Mouse (Mus musculus) adrenal gland, adult 18-20 months (tissue): Measurements from ENCODE around the gene Prss32. TPM values are rescaled to one million over a fixed set of nuclear protein-coding genes. Genes with fewer than 3 reads are reported as not detected.
"Not testable (repeated sequence)": the region's sequence is repeated elsewhere in the genome, so short reads cannot be mapped to it uniquely, and the experiment has no call there.

Experiments used
- DNase-seq, 2 experiments: peaks; one replicate each; pipeline ENCODE4 v3.0.0; 2021 to 2022; ENCODE audit warnings: low spot score in 2 of 2
- total RNA-seq, 2 experiments: library from RNA; stranded (reverse); gene quantifications; 1 replicate in 1 of 2; 2 replicates in 1 of 2; pipeline ENCODE4 v1.2.3; 2021

The Prss32 gene
- total RNA-seq, 2 experiments from 2014 or later: not detected

GRCm38 (mm10) chr17:23836006-23836575 lies 7.6 kb upstream of the Prss32 start, which contains the start of gene Prss33:
TSS of gene Prss33 (minus strand) at chr17:23836056.
- no peak for DNase-seq

GRCm38 (mm10) chr17:23841145-23841544 lies 2.5 kb upstream of the Prss32 start:
- DNase-seq: peak; percentile 41 to 53

- peak in 1 of 2 experiments; percentile 19 for DNase-seq
Measured at GRCm38 (mm10) chr17:23843141-23843811, 379 bp upstream of the Prss32 start.

GRCm38 (mm10) chr17:23850028-23850427 lies 6.4 kb downstream of the Prss32 start:
- DNase-seq: no peak

- peak; percentile 51 to 72 for DNase-seq
Measured at GRCm38 (mm10) chr17:23850853-23851749, 7.4 kb downstream of the Prss32 start.

GRCm38 (mm10) chr17:23853292-23853691 lies 9.6 kb downstream of the Prss32 start:
- DNase-seq: peak; percentile 43 to 58

- no peak for DNase-seq
Measured at GRCm38 (mm10) chr17:23854229-23854765, 10.6 kb downstream of the Prss32 start.

GRCm38 (mm10) chr17:23857193-23857592 lies 13.5 kb downstream of the Prss32 start:
- DNase-seq: no peak

GRCm38 (mm10) chr17:23857913-23858312 lies 14.3 kb downstream of the Prss32 start:
- no peak for DNase-seq

GRCm38 (mm10) chr17:23862926-23863325 lies 19.3 kb downstream of the Prss32 start:
- DNase-seq: no peak

GRCm38 (mm10) chr17:23867756-23868155 lies 24.1 kb downstream of the Prss32 start, which contains the start of gene Prss21:
TSS of gene Prss21 (plus strand) at chr17:23868056.
- DNase-seq: no peak

- no peak for DNase-seq
Measured at GRCm38 (mm10) chr17:23868513-23868912, 24.9 kb downstream of the Prss32 start.

- peak; percentile 30 to 42 for DNase-seq
Measured at GRCm38 (mm10) chr17:23873884-23874856, 30.5 kb downstream of the Prss32 start.

GRCm38 (mm10) chr17:23876741-23877140 lies 33.1 kb downstream of the Prss32 start:
- DNase-seq: no peak

- no peak for DNase-seq
Measured at GRCm38 (mm10) chr17:23877166-23877565, 33.5 kb downstream of the Prss32 start.

- not testable (repeated sequence) for DNase-seq
Measured at GRCm38 (mm10) chr17:23880576-23880975, 36.9 kb downstream of the Prss32 start, which contains the start of the genes Dcpp1 and Dcpp2. TSS of gene Dcpp1 (plus strand) at chr17:23880876. TSS of gene Dcpp2 (plus strand) at chr17:23880880.
